Mouse (Mus musculus) lung, postnatal 0 days (tissue): ENCODE data around the gene Fam13a.

Source experiments
- CTCF ChIP-seq: IDR thresholded peaks from 2 replicates; pipeline ENCODE4 v1.5.1; 2016; ENCODE audit warnings: antibody characterized with exemption, mild to moderate bottlenecking
- EP300 ChIP-seq: IDR thresholded peaks from 2 replicates; pipeline ENCODE4 v1.6.1; 2016; ENCODE audit warnings: antibody characterized with exemption, mild to moderate bottlenecking, control low read depth

DNA sequence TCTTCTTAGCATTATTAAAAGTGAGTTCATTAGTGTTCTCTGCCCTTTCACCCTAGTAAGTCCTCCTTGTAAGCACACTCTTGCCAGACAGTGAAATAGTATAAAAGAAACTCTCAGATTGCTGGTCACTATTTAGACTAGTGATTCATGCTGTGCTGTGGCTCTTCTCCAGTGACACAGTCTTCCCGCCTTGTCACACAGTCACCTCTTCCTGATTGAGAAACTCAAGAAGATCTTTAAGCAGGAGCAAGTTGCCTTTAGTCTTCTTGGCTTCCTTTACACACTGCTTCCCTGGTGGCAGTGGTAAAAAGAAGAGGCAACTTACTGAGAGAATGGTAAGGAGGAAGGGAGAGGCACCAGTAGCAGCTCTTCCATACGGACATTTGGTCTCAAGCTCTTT lies 6.3 kb upstream of the Fam13a start:
- TF ChIP-seq CTCF (no peak), EP300 (no peak)
